Mouse (Mus musculus) limb, embryonic 15.5 days (tissue): ENCODE results near the gene Pros1. TPM values are rescaled to one million over a fixed set of nuclear protein-coding genes. Genes with fewer than 3 reads are reported as not detected.

ENCODE experiments used
- ATAC-seq: fragments of 200-750 bp; cut with Nextera tagmentation; 2 replicates; pipeline ENCODE4 v1.8.0; 2017; ENCODE audit warnings: low read depth, moderate TSS enrichment; ENCODE audit not compliant: insufficient number of reproducible peaks, low FRiP score, low TSS enrichment
- H3K27ac ChIP-seq: fragments of 300-500 bp; sonication (generic); 2 replicates; pipeline ENCODE4 v1.5.1; 2015; ENCODE audit warnings: moderate library complexity, mild to moderate bottlenecking, inconsistent platforms
- H3K27me3 ChIP-seq: fragments of 300-500 bp; sonication (generic); 2 replicates; pipeline ENCODE4 v1.6.1; 2015; ENCODE audit warnings: inconsistent platforms
- H3K36me3 ChIP-seq: fragments of 300-500 bp; sonication (generic); 2 replicates; pipeline ENCODE4 v1.6.1; 2015; ENCODE audit warnings: inconsistent platforms
- H3K4me1 ChIP-seq: fragments of 300-500 bp; sonication (generic); 2 replicates; pipeline ENCODE4 v1.6.1; 2015; ENCODE audit warnings: inconsistent platforms
- H3K4me2 ChIP-seq: fragments of 300-500 bp; sonication (generic); 2 replicates; pipeline ENCODE4 v1.6.1; 2015; ENCODE audit warnings: mild to moderate bottlenecking, inconsistent platforms
- H3K4me3 ChIP-seq: fragments of 300-500 bp; sonication (generic); 2 replicates; pipeline ENCODE4 v1.5.1; 2015; ENCODE audit warnings: mild to moderate bottlenecking, inconsistent platforms
- H3K9ac ChIP-seq: fragments of 300-500 bp; sonication (generic); 2 replicates; pipeline ENCODE4 v1.6.1; 2015; ENCODE audit warnings: inconsistent platforms
- H3K9me3 ChIP-seq: fragments of 300-500 bp; sonication (generic); 2 replicates; pipeline ENCODE4 v1.6.1; 2016; ENCODE audit warnings: inconsistent platforms
- WGBS: fragments of 180-500 bp; shearing (Covaris S2); methylation state at CpG from one replicate; pipeline ENCODE4 v1.1.7; 2015; 5-methylcytosine and 5-hydroxymethylcytosine counted together
- polyA plus RNA-seq: library from polyadenylated mRNA; unstranded; fragments of >200 nt; fragmentation: Nextera tagmentation; extraction: Ambion mirVana; gene quantifications from 2 replicates; pipeline ENCODE4 v1.2.1, GENCODE M21; 2015

The Pros1 gene
- polyA plus RNA-seq, 1 experiment from 2014 or later = 52.9 TPM

GRCm38 (mm10) chr16:62873180-62873579 is 19.1 kb downstream of the Pros1 start:
- ATAC-seq = no peak
- 18% methylated on average over 4 of the region's 4 CpGs for WGBS
- H3K9me3 ChIP-seq = no peaks in the 10 kb centered on the region
- no peak overlapping the region for H3K27ac ChIP-seq
- H3K4me2 ChIP-seq = no peak overlapping the region
- no peaks in the 10 kb centered on the region for H3K27me3 ChIP-seq
- no peak overlapping the region for H3K9ac ChIP-seq
- H3K4me3 ChIP-seq = no peak overlapping the region
- no peaks in the 10 kb centered on the region for H3K36me3 ChIP-seq
- no peaks in the 10 kb centered on the region for H3K4me1 ChIP-seq

- ATAC-seq = no peak
- Histone ChIP-seq H3K4me1 (no peaks in the 10 kb centered on the region), H3K9me3 (no peaks in the 10 kb centered on the region), H3K4me2 (no peak overlapping the region), H3K27me3 (no peaks in the 10 kb centered on the region), H3K27ac (no peak overlapping the region), H3K9ac (no peak overlapping the region), H3K36me3 (no peaks in the 10 kb centered on the region), H3K4me3 (no peak overlapping the region)
- WGBS = 79% methylated on average over 6 of the region's 6 CpGs
Measured at GRCm38 (mm10) chr16:62874065-62874464, 20.0 kb downstream of the Pros1 start.

GRCm38 (mm10) chr16:62895824-62896223 is 41.7 kb downstream of the Pros1 start:
- H3K36me3 ChIP-seq = no peaks in the 10 kb centered on the region
- no peaks in the 10 kb centered on the region for H3K4me1 ChIP-seq
- H3K4me2 ChIP-seq = no peak overlapping the region
- H3K9me3 ChIP-seq = no peaks in the 10 kb centered on the region
- H3K27me3 ChIP-seq = no peaks in the 10 kb centered on the region
- no peak overlapping the region for H3K9ac ChIP-seq
- no peak overlapping the region for H3K27ac ChIP-seq
- H3K4me3 ChIP-seq = no peak overlapping the region
- no peak for ATAC-seq
- WGBS = 89% methylated on average over 3 of the region's 3 CpGs

- H3K4me2 ChIP-seq = no peak overlapping the region
- no peaks in the 10 kb centered on the region for H3K27me3 ChIP-seq
- WGBS = 67% methylated on average over 1 of the region's 1 CpGs
- H3K27ac ChIP-seq = no peak overlapping the region
- H3K9me3 ChIP-seq = no peaks in the 10 kb centered on the region
- no peak overlapping the region for H3K9ac ChIP-seq
- no peak for ATAC-seq
- H3K4me1 ChIP-seq = no peaks in the 10 kb centered on the region
- H3K36me3 ChIP-seq = no peaks in the 10 kb centered on the region
- no peak overlapping the region for H3K4me3 ChIP-seq
Measured at GRCm38 (mm10) chr16:62911364-62911763, 57.3 kb downstream of the Pros1 start.

GRCm38 (mm10) chr16:62912246-62912645 is 58.1 kb downstream of the Pros1 start:
- no peaks in the 10 kb centered on the region for H3K36me3 ChIP-seq
- H3K9me3 ChIP-seq = no peaks in the 10 kb centered on the region
- H3K27ac ChIP-seq = no peak overlapping the region
- H3K4me1 ChIP-seq = no peaks in the 10 kb centered on the region
- H3K4me3 ChIP-seq = no peak overlapping the region
- ATAC-seq = no peak
- H3K4me2 ChIP-seq = no peak overlapping the region
- H3K27me3 ChIP-seq = no peaks in the 10 kb centered on the region
- 74% methylated on average over 2 of the region's 2 CpGs for WGBS
- H3K9ac ChIP-seq = no peak overlapping the region

GRCm38 (mm10) chr16:62915530-62915929 is 61.4 kb downstream of the Pros1 start:
- no peak overlapping the region for H3K27ac ChIP-seq
- no peak overlapping the region for H3K9ac ChIP-seq
- no peaks in the 10 kb centered on the region for H3K27me3 ChIP-seq
- H3K4me1 ChIP-seq = no peaks in the 10 kb centered on the region
- no peaks in the 10 kb centered on the region for H3K36me3 ChIP-seq
- no peaks in the 10 kb centered on the region for H3K9me3 ChIP-seq
- 81% methylated on average over 5 of the region's 5 CpGs for WGBS
- no peak for ATAC-seq
- no peak overlapping the region for H3K4me2 ChIP-seq
- H3K4me3 ChIP-seq = no peak overlapping the region

- no peak for ATAC-seq
Measured at GRCm38 (mm10) chr16:62922245-62922644, 68.1 kb downstream of the Pros1 start.

GRCm38 (mm10) chr16:62931341-62931740 is 77.2 kb downstream of the Pros1 start:
- no peak overlapping the region for H3K27ac ChIP-seq
- H3K9me3 ChIP-seq = no peaks in the 10 kb centered on the region
- ATAC-seq = no peak
- no peaks in the 10 kb centered on the region for H3K27me3 ChIP-seq
- H3K4me2 ChIP-seq = no peak overlapping the region
- H3K9ac ChIP-seq = no peak overlapping the region
- WGBS = 84% methylated on average over 6 of the region's 6 CpGs
- H3K36me3 ChIP-seq = no peaks in the 10 kb centered on the region
- H3K4me3 ChIP-seq = no peak overlapping the region
- H3K4me1 ChIP-seq = no peaks in the 10 kb centered on the region

More at GRCm38 (mm10) chr16:62922245-62922644, 68.1 kb downstream of the Pros1 start:
- Histone ChIP-seq H3K36me3 (no peaks in the 10 kb centered on the region), H3K9ac (no peak overlapping the region), H3K27me3 (no peaks in the 10 kb centered on the region), H3K4me3 (no peak overlapping the region), H3K27ac (no peak overlapping the region), H3K9me3 (no peaks in the 10 kb centered on the region), H3K4me2 (no peak overlapping the region), H3K4me1 (no peaks in the 10 kb centered on the region)
- 39% methylated on average over 8 of the region's 8 CpGs for WGBS

GRCm38 (mm10) chr16:62936316-62936715 is 82.2 kb downstream of the Pros1 start:
- H3K4me1 ChIP-seq = no peaks in the 10 kb centered on the region
- no peak overlapping the region for H3K4me3 ChIP-seq
- no peaks in the 10 kb centered on the region for H3K9me3 ChIP-seq
- 0 out of 2 replicates have a peak, but pooled peaks cover 7% of the 10 kb centered on the region for H3K27me3 ChIP-seq
- H3K9ac ChIP-seq = no peak overlapping the region
- H3K4me2 ChIP-seq = no peak overlapping the region
- no peaks in the 10 kb centered on the region for H3K36me3 ChIP-seq
- no peak overlapping the region for H3K27ac ChIP-seq
- WGBS = 66% methylated on average over 11 of the region's 11 CpGs
- ATAC-seq = no peak

GRCm38 (mm10) chr16:62940388-62941003 is 86.4 kb downstream of the Pros1 start:
- ATAC-seq = no peak

GRCm38 (mm10) chr16:62941763-62942162 is 87.7 kb downstream of the Pros1 start:
- Histone ChIP-seq H3K27ac (no peak overlapping the region), H3K36me3 (no peaks in the 10 kb centered on the region), H3K27me3 (peaks cover 11% of the 10 kb centered on the region; the same call in 1 of the 2 replicates), H3K4me1 (peaks cover 9% of the 10 kb centered on the region; the same call in 1 of the 2 replicates), H3K4me2 (no peak overlapping the region), H3K4me3 (no peak overlapping the region), H3K9me3 (no peaks in the 10 kb centered on the region), H3K9ac (no peak overlapping the region)
- WGBS = 79% methylated on average over 10 of the region's 10 CpGs
- ATAC-seq = no peak

More at GRCm38 (mm10) chr16:62940388-62941003, 86.4 kb downstream of the Pros1 start:
- H3K4me1 ChIP-seq = peaks cover 9% of the 10 kb centered on the region; the same call in 1 of the 2 replicates
- no peaks in the 10 kb centered on the region for H3K36me3 ChIP-seq
- no peak overlapping the region for H3K4me3 ChIP-seq
- 19% methylated on average over 16 of the region's 16 CpGs for WGBS
- H3K9ac ChIP-seq = no peak overlapping the region
- peak overlapping the region; percentile 40; the same call in 1 of the 2 replicates for H3K4me2 ChIP-seq
- no peaks in the 10 kb centered on the region for H3K9me3 ChIP-seq
- H3K27me3 ChIP-seq = peaks cover 11% of the 10 kb centered on the region; the same call in 1 of the 2 replicates
- H3K27ac ChIP-seq = no peak overlapping the region

GRCm38 (mm10) chr16:62942418-62943410 is 88.6 kb downstream of the Pros1 start:
- H3K27me3 ChIP-seq = peaks cover 11% of the 10 kb centered on the region; the same call in 1 of the 2 replicates
- H3K9ac ChIP-seq = no peak overlapping the region
- H3K27ac ChIP-seq = no peak overlapping the region
- ATAC-seq = no peak
- H3K9me3 ChIP-seq = no peaks in the 10 kb centered on the region
- H3K4me2 ChIP-seq = peak overlapping the region; percentile 12; the same call in 1 of the 2 replicates
- H3K36me3 ChIP-seq = no peaks in the 10 kb centered on the region
- H3K4me1 ChIP-seq = peaks cover 9% of the 10 kb centered on the region; the same call in 1 of the 2 replicates
- no peak overlapping the region for H3K4me3 ChIP-seq
- 25% methylated on average over 16 of the region's 16 CpGs for WGBS
